Mouse (Mus musculus) lung, embryonic 16.5 days (tissue): ENCODE data around the gene Slc22a5. TPM values are rescaled to one million over a fixed set of nuclear protein-coding genes. Genes with fewer than 3 reads are reported as not detected.
A peak's percentile ranks its signal among the peaks of the same experiment; 100 is the strongest.
"Not testable (repeated sequence)": the region's sequence is repeated elsewhere in the genome, so short reads cannot be mapped to it uniquely, and the experiment has no call there.

Source experiments
- ATAC-seq: fragments of 200-750 bp; cut with Nextera tagmentation; 2 replicates; pipeline ENCODE4 v1.8.0; 2017; ENCODE audit warnings: low read depth, mild to moderate bottlenecking, moderate library complexity
- H3K27ac ChIP-seq: fragments of 300-500 bp; sonication (generic); 2 replicates; pipeline ENCODE4 v1.5.1; 2014; ENCODE audit warnings: mild to moderate bottlenecking, control low read depth, low read length
- H3K27me3 ChIP-seq: fragments of 300-500 bp; sonication (generic); 2 replicates; pipeline ENCODE4 v1.6.1; 2014; ENCODE audit warnings: low read depth, low read length, mixed read lengths; ENCODE audit not compliant: control insufficient read depth, insufficient read depth
- H3K36me3 ChIP-seq: fragments of 300-500 bp; sonication (generic); 2 replicates; pipeline ENCODE4 v1.6.1; 2014; ENCODE audit warnings: low read length; ENCODE audit not compliant: control insufficient read depth, insufficient read depth
- H3K4me1 ChIP-seq: fragments of 300-500 bp; sonication (generic); replicated peaks from 2 replicates; pipeline ENCODE4 v1.6.1; 2014; ENCODE audit warnings: low read length, mixed read lengths; ENCODE audit not compliant: control insufficient read depth, insufficient read depth
- H3K4me2 ChIP-seq: fragments of 300-500 bp; sonication (generic); 2 replicates; pipeline ENCODE4 v1.6.1; 2014; ENCODE audit warnings: low read depth, low read length, control low read depth
- H3K4me3 ChIP-seq: fragments of 300-500 bp; sonication (generic); 2 replicates; pipeline ENCODE4 v1.5.1; 2014; ENCODE audit warnings: mild to moderate bottlenecking, low read length, control low read depth
- H3K9ac ChIP-seq: fragments of 300-500 bp; sonication (generic); 2 replicates; pipeline ENCODE4 v1.6.1; 2014; ENCODE audit warnings: low read length, control low read depth
- H3K9me3 ChIP-seq: fragments of 300-500 bp; sonication (generic); 2 replicates; pipeline ENCODE4 v1.6.1; 2016; ENCODE audit warnings: low read length; ENCODE audit not compliant: control insufficient read depth
- WGBS: fragments of 180-500 bp; shearing (Covaris S2); extraction: QIAGEN DNeasy Blood & Tissue Kit; methylation state at CpG from one replicate; pipeline ENCODE4 v1.1.7; 2014; 5-methylcytosine and 5-hydroxymethylcytosine counted together
- polyA plus RNA-seq: library from polyadenylated mRNA; unstranded; fragments of >200 nt; fragmentation: Nextera tagmentation; extraction: Ambion mirVana; gene quantifications from 2 replicates; pipeline ENCODE4 v1.2.1, GENCODE M21; 2015

Gene Slc22a5
- polyA plus RNA-seq, 1 experiment from 2014 or later = 9.1 TPM

- Histone ChIP-seq H3K4me2 (peak overlapping the region; percentile 66), H3K36me3 (no peaks in the 10 kb centered on the region), H3K9ac (peak overlapping the region; percentile 71), H3K4me3 (peak overlapping the region; percentile 68), H3K27me3 (no peaks in the 10 kb centered on the region), H3K27ac (peak overlapping the region; percentile 62), H3K4me1 (peaks cover 6% of the 10 kb centered on the region), H3K9me3 (no peaks in the 10 kb centered on the region)
- ATAC-seq = peak; percentile 3
- 3% methylated on average over 32 of the region's 33 CpGs for WGBS
These were observed 455 bp downstream of the Slc22a5 start for GRCm38 (mm10) chr11:53890906-53891504.

- no peaks in the 10 kb centered on the region for H3K36me3 ChIP-seq
- H3K27ac ChIP-seq = no peak overlapping the region
- no peak for ATAC-seq
- no peak overlapping the region; the same call in 1 of the 2 replicates for H3K4me2 ChIP-seq
- no peak overlapping the region for H3K4me3 ChIP-seq
- peaks cover 6% of the 10 kb centered on the region for H3K4me1 ChIP-seq
- no peak overlapping the region for H3K9ac ChIP-seq
- 85% methylated on average over 2 of the region's 2 CpGs for WGBS
- no peaks in the 10 kb centered on the region for H3K27me3 ChIP-seq
- H3K9me3 ChIP-seq = no peaks in the 10 kb centered on the region
These were observed 1.2 kb downstream of the Slc22a5 start for GRCm38 (mm10) chr11:53890225-53890624.

GRCm38 (mm10) chr11:53889091-53889645, 2.3 kb downstream of the Slc22a5 start:
- Histone ChIP-seq H3K4me1 (peaks cover 6% of the 10 kb centered on the region), H3K4me3 (no peak overlapping the region), H3K27ac (no peak overlapping the region), H3K27me3 (no peaks in the 10 kb centered on the region), H3K9me3 (no peaks in the 10 kb centered on the region), H3K4me2 (no peak overlapping the region), H3K9ac (no peak overlapping the region), H3K36me3 (no peaks in the 10 kb centered on the region)
- WGBS = 47% methylated on average over 4 of the region's 4 CpGs
- ATAC-seq = no peak

GRCm38 (mm10) chr11:53888242-53888641, 3.2 kb downstream of the Slc22a5 start:
- ATAC-seq = no peak
- H3K4me2 ChIP-seq = no peak overlapping the region
- 79% methylated on average over 4 of the region's 4 CpGs for WGBS

GRCm38 (mm10) chr11:53883287-53883686, 8.2 kb downstream of the Slc22a5 start:
- H3K9me3 ChIP-seq = no peaks in the 10 kb centered on the region
- no peaks in the 10 kb centered on the region for H3K36me3 ChIP-seq
- H3K9ac ChIP-seq = no peak overlapping the region
- no peaks in the 10 kb centered on the region; the same call in 1 of the 2 replicates for H3K4me1 ChIP-seq
- H3K27ac ChIP-seq = no peak overlapping the region
- no peak overlapping the region for H3K4me2 ChIP-seq
- 77% methylated on average over 2 of the region's 2 CpGs for WGBS
- no peak for ATAC-seq
- H3K4me3 ChIP-seq = no peak overlapping the region
- no peaks in the 10 kb centered on the region for H3K27me3 ChIP-seq

More at GRCm38 (mm10) chr11:53888242-53888641, 3.2 kb downstream of the Slc22a5 start:
- H3K9ac ChIP-seq = no peak overlapping the region
- H3K27me3 ChIP-seq = no peaks in the 10 kb centered on the region
- H3K36me3 ChIP-seq = no peaks in the 10 kb centered on the region
- H3K4me3 ChIP-seq = no peak overlapping the region
- peaks cover 6% of the 10 kb centered on the region for H3K4me1 ChIP-seq
- no peak overlapping the region for H3K27ac ChIP-seq
- H3K9me3 ChIP-seq = no peaks in the 10 kb centered on the region

GRCm38 (mm10) chr11:53878096-53878495, 13.4 kb downstream of the Slc22a5 start:
- not testable (repeated sequence) for H3K9me3 ChIP-seq, H3K27me3 ChIP-seq, H3K4me1 ChIP-seq, H3K4me3 ChIP-seq, H3K27ac ChIP-seq, H3K36me3 ChIP-seq, ATAC-seq, H3K4me2 ChIP-seq, H3K9ac ChIP-seq
- WGBS = 81% methylated on average over 5 of the region's 5 CpGs

GRCm38 (mm10) chr11:53876488-53876887, 15.0 kb downstream of the Slc22a5 start:
- Histone ChIP-seq H3K4me3 (no peak overlapping the region), H3K9me3 (no peaks in the 10 kb centered on the region), H3K27ac (no peak overlapping the region), H3K27me3 (no peaks in the 10 kb centered on the region), H3K4me2 (no peak overlapping the region), H3K4me1 (no peaks in the 10 kb centered on the region), H3K36me3 (no peaks in the 10 kb centered on the region), H3K9ac (no peak overlapping the region)
- no peak for ATAC-seq
- 71% methylated on average over 4 of the region's 4 CpGs for WGBS

GRCm38 (mm10) chr11:53874706-53875105, 16.8 kb downstream of the Slc22a5 start:
- 69% methylated on average over 4 of the region's 4 CpGs for WGBS
- ATAC-seq = no peak
- H3K4me1 ChIP-seq = no peaks in the 10 kb centered on the region
- no peak overlapping the region for H3K9ac ChIP-seq
- H3K36me3 ChIP-seq = no peaks in the 10 kb centered on the region
- H3K27ac ChIP-seq = no peak overlapping the region
- no peak overlapping the region for H3K4me3 ChIP-seq
- no peaks in the 10 kb centered on the region for H3K9me3 ChIP-seq
- no peaks in the 10 kb centered on the region for H3K27me3 ChIP-seq
- H3K4me2 ChIP-seq = no peak overlapping the region

GRCm38 (mm10) chr11:53873909-53874704, 17.4 kb downstream of the Slc22a5 start:
- not testable (repeated sequence) for H3K27me3 ChIP-seq, H3K4me1 ChIP-seq, ATAC-seq, H3K9ac ChIP-seq, H3K36me3 ChIP-seq, H3K27ac ChIP-seq, H3K9me3 ChIP-seq, H3K4me3 ChIP-seq, H3K4me2 ChIP-seq
- 67% methylated on average over 5 of the region's 5 CpGs for WGBS
